Mouse (Mus musculus) heart, postnatal 10 days (tissue): ENCODE data around the gene Zfp692. TPM values are rescaled to one million over a fixed set of nuclear protein-coding genes. Genes with fewer than 3 reads are reported as not detected.
"Not testable (repeated sequence)": the region's sequence is repeated elsewhere in the genome, so short reads cannot be mapped to it uniquely, and the experiment has no call there.

Experiments
- DNase-seq, 2 experiments: peaks; one replicate each; pipeline ENCODE4 v3.0.0; 2021
- intact Hi-C: fragments of 180-260 bp; cut with DNase I; formaldehyde crosslinking; loops from one replicate; pipeline ENCODE4 v1.15.1; 2025
- total RNA-seq, 2 experiments: library from RNA; stranded (reverse); gene quantifications; 2 replicates each; pipeline ENCODE4 v1.2.3; 2021

Zfp692 gene
- total RNA-seq, 2 experiments from 2014 or later: 4.5 TPM

DNA sequence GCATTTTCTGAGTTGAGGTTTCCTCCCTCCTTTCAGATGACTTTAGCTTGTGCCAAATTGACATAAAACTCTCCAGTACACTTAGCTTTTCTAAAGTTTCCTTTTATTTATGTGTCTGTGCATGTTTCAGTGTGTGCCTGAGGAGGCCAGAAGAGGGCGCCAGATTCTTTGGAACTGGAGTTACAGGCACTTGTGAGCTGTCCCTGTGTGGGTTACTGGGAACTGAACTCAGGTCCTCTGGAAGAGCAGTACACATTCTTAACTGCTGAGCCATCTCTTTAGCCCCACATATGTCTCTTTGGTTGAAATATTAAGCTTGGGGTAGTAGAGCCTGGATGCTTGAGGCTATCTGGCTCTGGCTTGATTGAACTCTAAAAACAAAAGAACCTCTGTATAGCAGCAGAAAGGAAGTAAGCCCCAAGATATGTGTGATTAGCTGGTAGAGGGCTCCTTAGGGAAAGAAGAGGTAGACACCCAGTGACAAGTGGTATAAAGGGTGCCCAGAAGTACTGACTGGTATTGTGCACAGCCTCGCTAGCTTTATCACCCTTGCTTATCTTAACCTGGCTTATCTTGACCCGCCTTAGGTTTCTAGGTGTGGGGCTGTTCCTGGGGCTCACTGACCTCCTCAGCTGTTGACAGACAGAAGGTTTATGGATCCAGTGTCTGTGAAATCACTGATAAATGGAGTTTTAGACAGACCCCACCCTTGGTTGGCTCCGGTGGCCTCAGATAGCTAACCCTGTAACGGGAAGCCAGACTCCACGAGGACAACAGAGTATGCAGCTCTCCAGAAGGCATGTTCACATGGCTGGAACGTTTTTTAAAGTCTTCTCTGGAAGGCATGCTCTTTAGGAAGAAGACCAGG is 46.0 kb downstream of the Zfp692 start:
- no peak for DNase-seq
- intact Hi-C loops: no loop called here

DNA sequence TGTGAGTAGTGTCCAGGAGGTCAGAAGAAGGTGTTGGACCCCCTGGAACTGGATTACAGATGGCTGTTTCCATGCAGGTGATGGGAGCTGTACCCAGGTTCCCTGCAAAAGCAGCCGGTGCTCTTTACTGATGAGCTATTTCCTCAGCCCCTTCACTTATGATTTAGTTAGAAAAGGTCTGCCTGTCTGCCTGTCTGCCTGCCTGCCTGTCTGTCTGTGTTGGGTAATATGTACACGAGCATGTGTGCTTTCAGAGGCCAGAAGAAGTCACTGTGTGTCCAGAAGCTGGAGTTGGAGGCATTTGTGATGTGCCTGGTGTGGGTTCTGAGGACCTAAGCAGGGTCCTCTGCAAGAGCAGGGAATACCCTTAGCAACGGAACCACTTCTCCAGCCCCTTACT is 46.8 kb downstream of the Zfp692 start:
- DNase-seq: no peak
- intact Hi-C loops: no loop called here

DNA sequence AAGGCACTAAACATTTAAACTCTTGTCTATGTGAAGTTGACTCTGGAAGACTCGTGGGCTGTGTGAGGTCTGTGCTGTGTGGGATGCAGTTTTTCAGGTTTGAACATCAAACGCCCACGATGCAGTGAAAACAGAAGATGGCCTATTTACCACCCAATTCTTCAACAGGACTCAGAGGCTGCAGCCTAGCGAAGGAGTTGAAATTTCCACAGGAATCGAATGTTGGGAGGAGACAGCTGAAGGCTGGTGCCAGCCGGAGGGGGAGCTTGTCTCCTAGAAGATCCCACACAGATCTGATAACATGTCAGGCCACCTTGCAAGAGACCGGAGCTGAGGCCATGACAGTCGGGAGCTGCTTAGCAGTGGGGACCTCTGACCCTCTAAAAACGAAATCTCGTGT is 47.6 kb downstream of the Zfp692 start:
- DNase-seq: no peak
- intact Hi-C loops: no loop called here

DNA sequence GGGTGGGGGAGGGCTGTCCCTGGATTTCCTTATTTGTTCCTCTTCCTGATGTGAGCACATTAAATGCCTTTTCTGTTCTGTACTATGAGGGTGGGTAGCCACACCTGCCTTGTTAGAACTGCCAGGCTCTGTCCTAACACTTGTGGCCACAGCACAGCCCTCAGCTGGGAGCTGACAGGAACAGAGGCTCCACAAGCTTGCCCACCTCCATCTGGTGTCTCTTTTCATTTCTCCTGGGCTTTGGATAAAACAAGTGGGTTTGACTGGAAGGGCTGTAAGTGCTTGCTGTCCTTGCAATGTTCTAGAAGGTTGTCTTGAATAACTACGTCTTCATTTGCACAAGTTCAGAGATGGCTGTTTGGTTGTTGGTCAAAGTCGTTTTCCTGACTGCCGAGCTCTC is 48.1 kb downstream of the Zfp692 start:
- intact Hi-C loops: no loop called here
- no peak for DNase-seq

DNA sequence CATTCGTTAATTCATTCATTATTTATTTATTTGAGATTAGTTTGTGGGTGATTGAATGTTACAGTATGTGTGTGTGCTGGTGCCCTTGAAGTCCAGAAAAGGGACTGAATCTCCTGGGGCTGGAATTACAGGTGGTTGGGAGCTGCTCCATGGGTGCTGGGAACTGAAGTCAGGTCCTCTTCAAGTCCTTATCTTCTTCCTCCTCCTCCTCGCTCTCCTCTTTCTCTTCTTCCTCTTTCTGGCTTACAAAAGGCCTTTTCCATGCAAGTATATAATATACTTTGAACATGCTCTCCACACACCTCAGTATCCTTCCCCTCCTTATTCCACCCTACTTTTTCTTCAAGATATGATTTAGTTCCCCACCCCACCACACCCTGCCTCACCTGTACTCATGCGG is 50.2 kb downstream of the Zfp692 start:
- no peak for DNase-seq
- intact Hi-C loops: no loop called here

DNA sequence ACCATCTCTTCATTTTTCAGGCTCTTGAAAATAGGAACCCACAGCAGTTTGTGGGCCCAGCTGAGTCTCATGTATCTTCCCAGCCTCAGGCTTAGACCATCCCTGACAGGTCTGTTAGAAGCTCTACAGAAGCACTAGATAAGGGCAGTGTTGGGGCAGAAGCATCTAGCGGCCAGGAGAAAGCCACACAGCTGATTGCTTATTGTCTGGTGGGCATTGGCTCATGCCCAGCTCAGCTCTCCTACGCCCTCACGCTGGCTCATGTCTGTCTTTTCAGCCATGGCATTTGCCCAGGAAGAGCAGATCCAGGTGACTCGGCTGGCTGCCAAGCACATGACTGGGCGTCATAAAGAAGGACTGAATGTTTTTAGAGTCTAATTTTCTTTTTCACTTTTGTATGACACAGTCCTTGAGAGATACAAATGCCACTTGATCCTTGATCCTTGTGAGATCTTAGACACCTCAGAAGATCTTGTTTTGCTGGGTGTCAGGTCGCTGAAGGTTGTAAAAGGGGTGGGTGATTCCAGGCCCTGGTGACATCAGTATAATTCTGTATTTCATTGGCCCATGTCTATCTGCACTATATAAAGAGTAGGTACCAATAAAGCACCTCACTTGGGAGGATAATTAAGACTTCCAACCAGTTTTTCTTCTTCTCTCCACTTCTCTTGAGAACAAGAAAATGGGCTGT is 51.1 kb downstream of the Zfp692 start:
- intact Hi-C loops: no loop called here

DNA sequence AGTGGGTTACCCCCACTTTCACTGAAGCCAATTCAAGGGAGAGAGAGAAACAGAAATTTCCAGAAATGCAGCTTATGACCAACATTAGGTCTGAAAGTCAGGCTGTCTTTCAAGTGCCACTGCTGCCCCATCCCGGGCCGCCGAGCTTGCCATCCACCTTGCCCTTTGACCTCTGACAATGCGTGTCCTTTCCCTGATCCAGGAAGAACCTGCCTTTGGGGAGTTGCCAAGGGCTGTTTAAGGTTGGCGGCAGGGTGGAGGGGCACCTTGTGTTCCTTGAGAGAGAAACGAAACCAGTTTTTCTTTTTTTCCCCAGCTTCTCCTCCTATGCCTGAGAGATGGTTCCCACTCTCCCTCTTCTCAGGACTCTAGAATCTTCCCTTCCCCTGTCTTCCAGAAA is 55.7 kb downstream of the Zfp692 start:
- intact Hi-C loops: not testable (repeated sequence)

More for the DNA sequence above, 51.1 kb downstream of the Zfp692 start:
- no peak for DNase-seq

More for the DNA sequence above, 55.7 kb downstream of the Zfp692 start:
- not testable (repeated sequence) for DNase-seq

Other genes with a start within 250 kb of the Zfp692 start
- gene Gm12248, start 213.9 kb upstream of the Zfp692 start, total RNA-seq: not detected
- gene Cnot8, start 202.9 kb upstream of the Zfp692 start, total RNA-seq: 10 to 100 TPM; 42.6 to 46.9 TPM
- 10 to 100 TPM; 10.2 to 11.9 TPM for gene Gemin5, start 138.5 kb upstream of the Zfp692 start, total RNA-seq
- gene Mrpl22, start 135.4 kb upstream of the Zfp692 start, total RNA-seq: 10 to 100 TPM; 49.5 to 54.2 TPM
- gene Igtp, start 107.5 kb upstream of the Zfp692 start, total RNA-seq: 1 to 10 TPM; 3.1 to 5.1 TPM
- gene Irgm2, start 107.5 kb upstream of the Zfp692 start, total RNA-seq: 1 to 10 TPM; 5.1 to 7.4 TPM
- gene 4930438A08Rik, start 32.3 kb upstream of the Zfp692 start, total RNA-seq: not detected
- gene Zfp672, start 23.3 kb downstream of the Zfp692 start, total RNA-seq: 10 to 100 TPM; 48.5 to 51.4 TPM
- gene Sh3bp5l, start 23.7 kb downstream of the Zfp692 start, total RNA-seq: 10 to 100 TPM; 44.3 to 44.8 TPM
- under 1 TPM in 1 of 2 experiments, not detected in 1; 0.22 TPM for gene Lypd8, start 72.0 kb downstream of the Zfp692 start, total RNA-seq
- gene 1810065E05Rik, start 114.0 kb downstream of the Zfp692 start, total RNA-seq: not detected
- not detected for gene Gm12253, start 125.5 kb downstream of the Zfp692 start, total RNA-seq
- gene Lypd9, start 145.9 kb downstream of the Zfp692 start, total RNA-seq: not detected
- gene Olfr30, start 155.2 kb downstream of the Zfp692 start, total RNA-seq: not detected
- not detected for gene Olfr332, start 185.5 kb downstream of the Zfp692 start, total RNA-seq
- not detected for gene Olfr331, start 195.5 kb downstream of the Zfp692 start, total RNA-seq
- not detected for gene Olfr330, start 227.8 kb downstream of the Zfp692 start, total RNA-seq
- gene Olfr329-ps, start 239.4 kb downstream of the Zfp692 start, total RNA-seq: not detected
- under 1 TPM in 1 of 2 experiments, not detected in 1; 0.07 TPM for gene Olfr328, start 248.6 kb downstream of the Zfp692 start, total RNA-seq